Mouse (Mus musculus): Measurements from ENCODE around the gene Farsa.
"Not testable (repeated sequence)": the region's sequence is repeated elsewhere in the genome, so short reads cannot be mapped to it uniquely, and the experiment has no call there.

- not testable (repeated sequence) for TF ChIP-seq CTCF (IDR thresholded peaks at IDR 0.05; ENCODE audit: borderline replicate concordance, extremely low read depth, insufficient read depth, insufficient read length); POLR2A (IDR thresholded peaks at IDR 0.05; ENCODE audit: borderline replicate concordance, extremely low read depth, insufficient read depth, insufficient read length, poor library complexity, severe bottlenecking)
Observed at GRCm38 (mm10) chr8:84826518-84826917, 30.3 kb upstream of the Farsa start.
